13 mouse cellular contexts compared by ENCODE assay signal in genomic region chr9:60510876-60511275, GRCm38 (mm10). TPM values are rescaled to one million over a fixed set of nuclear protein-coding genes. Genes with fewer than 3 reads are reported as not detected.
DNase-seq lines count a peak whose midpoint lies in the region; ATAC-seq and TF ChIP-seq lines count a peak whose summit lies in the region.
"Had no signal": no experiment of that assay in that cellular context is flagged by ENCODE, and none has a peak within 500 bp of the region (broad histone marks: within the 10 kb centered on the region; RNA-seq: fewer than 3 reads in every experiment).

No protein-coding gene starts in this region.

- H3K9me3 ChIP-seq in neural tube, embryonic 13.5 days = no peaks in the 10 kb centered on the region
- H3K9me3 ChIP-seq in intestine, postnatal 0 days (ENCODE audit: control insufficient read depth) = no peaks in the 10 kb centered on the region
- H3K9me3 ChIP-seq in stomach, postnatal 0 days (ENCODE audit: control insufficient read depth, low read length) = no peaks in the 10 kb centered on the region
- H3K9me3 ChIP-seq: liver, embryonic 13.5 days; midbrain, embryonic 12.5 days had no signal

- no peak for ATAC-seq in neural tube, embryonic 13.5 days (ENCODE audit: low read depth)
- ATAC-seq in intestine, postnatal 0 days = no peak
- ATAC-seq in stomach, postnatal 0 days (ENCODE audit: low FRiP score, low TSS enrichment) = peak; percentile 45; the same call in 1 of the 2 replicates
- ATAC-seq: activated CD4-positive, CD25-positive, alpha-beta regulatory T cell, adult 4 months had no signal

- TF ChIP-seq EP300 in stomach, postnatal 0 days (optimal IDR thresholded peaks at IDR 0.05) = no peak

- 0 out of 2 replicates have a peak overlapping the region, but pooled peaks have one; percentile 4 for H3K27ac ChIP-seq in neural tube, embryonic 13.5 days (replicated peaks)
- H3K27ac ChIP-seq in intestine, postnatal 0 days (ENCODE audit: low read depth, low read length) = no peak overlapping the region
- peak overlapping the region; percentile 56 for H3K27ac ChIP-seq in stomach, postnatal 0 days (replicated peaks)
- H3K27ac ChIP-seq: liver, embryonic 13.5 days; midbrain, embryonic 12.5 days had no signal

- peak; percentile 9 for DNase-seq in adrenal gland, adult 2 months
- DNase-seq in adrenal gland, adult 18-20 months (ENCODE audit: low spot score in 2 of 2) = no peak
- no peak for DNase-seq in neural tube, embryonic 10.5 days (ENCODE audit: extremely low spot score, low spot score)
- DNase-seq in stomach, postnatal 0 days (ENCODE audit: low spot score) = no peak
- DNase-seq in cerebellum, adult 11-12 months = no peak
- no peak for DNase-seq in cerebellum, adult 11 months
- DNase-seq: layer of hippocampus, adult 9-11 months; liver, embryonic 13.5 days; spleen, adult 18-20 months had no signal

- no peaks in the 10 kb centered on the region for H3K36me3 ChIP-seq in neural tube, embryonic 13.5 days
- no peaks in the 10 kb centered on the region; the same call in 1 of the 2 replicates for H3K36me3 ChIP-seq in intestine, postnatal 0 days (ENCODE audit: control insufficient read depth, insufficient read depth)
- peaks cover 2% of the 10 kb centered on the region; the same call in 1 of the 2 replicates for H3K36me3 ChIP-seq in stomach, postnatal 0 days (ENCODE audit: control insufficient read depth, insufficient read depth, low read length)
- H3K36me3 ChIP-seq: liver, embryonic 13.5 days; midbrain, embryonic 12.5 days had no signal

- no peak overlapping the region for H3K4me2 ChIP-seq in neural tube, embryonic 13.5 days
- 0 out of 2 replicates have a peak overlapping the region, but pooled peaks have one; percentile 30 for H3K4me2 ChIP-seq in intestine, postnatal 0 days (replicated peaks; ENCODE audit: low read depth)
- peak overlapping the region; percentile 4 for H3K4me2 ChIP-seq in stomach, postnatal 0 days (replicated peaks; ENCODE audit: low read depth)
- H3K4me2 ChIP-seq: liver, embryonic 13.5 days; midbrain, embryonic 12.5 days had no signal

- no peak for TF ChIP-seq CTCF in intestine, postnatal 0 days (IDR thresholded peaks at IDR 0.05; ENCODE audit: low read depth)
- TF ChIP-seq CTCF in stomach, postnatal 0 days (IDR thresholded peaks at IDR 0.05; ENCODE audit: low read depth) = no peak

- peaks cover 23% of the 10 kb centered on the region for H3K27me3 ChIP-seq in neural tube, embryonic 13.5 days
- H3K27me3 ChIP-seq in intestine, postnatal 0 days (replicated peaks; ENCODE audit: control insufficient read depth, insufficient read depth, low read length) = no peaks in the 10 kb centered on the region
- no peaks in the 10 kb centered on the region for H3K27me3 ChIP-seq in stomach, postnatal 0 days (ENCODE audit: control insufficient read depth, insufficient read depth, low read length)
- H3K27me3 ChIP-seq: liver, embryonic 13.5 days had no signal

- no peak overlapping the region for H3K4me3 ChIP-seq in neural tube, embryonic 13.5 days
- no peak overlapping the region for H3K4me3 ChIP-seq in intestine, postnatal 0 days (ENCODE audit: low read depth, low read length)
- no peak overlapping the region for H3K4me3 ChIP-seq in stomach, postnatal 0 days (ENCODE audit: low read depth, low read length)
- H3K4me3 ChIP-seq: liver, embryonic 13.5 days; midbrain, embryonic 12.5 days had no signal

- no peak overlapping the region for H3K9ac ChIP-seq in neural tube, embryonic 13.5 days
- no peak overlapping the region for H3K9ac ChIP-seq in intestine, postnatal 0 days (ENCODE audit: low read depth, low read length)
- H3K9ac ChIP-seq in stomach, postnatal 0 days (ENCODE audit: low read length) = no peak overlapping the region
- H3K9ac ChIP-seq: liver, embryonic 13.5 days; midbrain, embryonic 12.5 days had no signal

- H3K4me1 ChIP-seq in neural tube, embryonic 13.5 days (replicated peaks) = peaks cover 30% of the 10 kb centered on the region
- H3K4me1 ChIP-seq in intestine, postnatal 0 days (replicated peaks; ENCODE audit: control insufficient read depth, insufficient read depth, low read length) = peaks cover 3% of the 10 kb centered on the region; the same call in 1 of the 2 replicates
- peaks cover 4% of the 10 kb centered on the region; the same call in 1 of the 2 replicates for H3K4me1 ChIP-seq in stomach, postnatal 0 days (replicated peaks; ENCODE audit: control insufficient read depth, insufficient read depth)

- WGBS in neural tube, embryonic 13.5 days = 27% methylated on average over 6 of the region's 6 CpGs
- WGBS in intestine, postnatal 0 days = 35% methylated on average over 6 of the region's 6 CpGs
- WGBS in stomach, postnatal 0 days = 29% methylated on average over 6 of the region's 6 CpGs

RNA-seq across cellular contexts. Expression of gene Thsd4, which starts 11.0 kb away (rescaled TPM):
- 1 to 10 TPM; 3.7 to 5.0 TPM for total RNA-seq in adrenal gland, adult 2 months (2021)
- polyA plus RNA-seq in adrenal gland, adult 2 months (2012; rRNA removed) = 2.4 TPM in 2 replicates
- 1 to 10 TPM; 3.2 to 3.6 TPM for total RNA-seq in adrenal gland, adult 18-20 months (2021)
- 8.6 and 8.7 TPM in 2 replicates for polyA plus RNA-seq in neural tube, embryonic 13.5 days (2015; fragmentation: Nextera tagmentation; extraction: Ambion mirVana)
- 11.4 and 13.6 TPM in 2 replicates for polyA plus RNA-seq in intestine, postnatal 0 days (2015; fragmentation: Nextera tagmentation; extraction: Ambion mirVana)
- polyA plus RNA-seq in stomach, postnatal 0 days (2015; fragmentation: Nextera tagmentation; extraction: Ambion mirVana) = 9.6 and 10.7 TPM in 2 replicates
- polyA plus RNA-seq: activated CD4-positive, CD25-positive, alpha-beta regulatory T cell, adult 4 months had no signal
